Mouse (Mus musculus) right cerebral cortex, postnatal 25 days (tissue): ENCODE results near the gene Gas2.

Source experiments
- DNase-seq: peaks from one replicate; pipeline ENCODE4 v3.0.0; 2022

Gene Gas2

GRCm38 (mm10) chr7:51885345-51885744, 23.5 kb downstream of the Gas2 start:
- DNase-seq = no peak

- DNase-seq = no peak
Observed at GRCm38 (mm10) chr7:51887678-51888567, 26.1 kb downstream of the Gas2 start.

GRCm38 (mm10) chr7:51889601-51890000, 27.8 kb downstream of the Gas2 start:
- DNase-seq = no peak

GRCm38 (mm10) chr7:51892224-51892965, 30.6 kb downstream of the Gas2 start:
- no peak for DNase-seq

- no peak for DNase-seq
Observed at GRCm38 (mm10) chr7:51893008-51893407, 31.2 kb downstream of the Gas2 start.

- DNase-seq = no peak
Observed at GRCm38 (mm10) chr7:51894133-51894801, 32.5 kb downstream of the Gas2 start.

- no peak for DNase-seq
Observed at GRCm38 (mm10) chr7:51894939-51895338, 33.1 kb downstream of the Gas2 start.

GRCm38 (mm10) chr7:51899066-51899465, 37.3 kb downstream of the Gas2 start:
- no peak for DNase-seq

GRCm38 (mm10) chr7:51913292-51914050, 51.7 kb downstream of the Gas2 start:
- DNase-seq = no peak

- DNase-seq = no peak
Observed at GRCm38 (mm10) chr7:51914132-51914531, 52.3 kb downstream of the Gas2 start.

GRCm38 (mm10) chr7:51928761-51929519, 67.1 kb downstream of the Gas2 start:
- no peak for DNase-seq

- no peak for DNase-seq
Observed at GRCm38 (mm10) chr7:51931217-51931616, 69.4 kb downstream of the Gas2 start.

- no peak for DNase-seq
Observed at GRCm38 (mm10) chr7:51937337-51937736, 75.5 kb downstream of the Gas2 start.

GRCm38 (mm10) chr7:51940461-51940860, 78.6 kb downstream of the Gas2 start:
- DNase-seq = no peak

- DNase-seq = no peak
Observed at GRCm38 (mm10) chr7:51955424-51956041, 93.7 kb downstream of the Gas2 start.

- no peak for DNase-seq
Observed at GRCm38 (mm10) chr7:51957766-51958165, 96.0 kb downstream of the Gas2 start.

GRCm38 (mm10) chr7:51960698-51961374, 99.0 kb downstream of the Gas2 start:
- no peak for DNase-seq

GRCm38 (mm10) chr7:51962219-51962952, 100.6 kb downstream of the Gas2 start:
- DNase-seq = no peak

- peak; percentile 14 for DNase-seq
Observed at GRCm38 (mm10) chr7:51964681-51965080, 102.9 kb downstream of the Gas2 start.

GRCm38 (mm10) chr7:51967581-51967980, 105.8 kb downstream of the Gas2 start:
- no peak for DNase-seq
